Mouse (Mus musculus) thymus, adult 2 months (tissue): ENCODE measurements at regions not wholly inside any gene's neighbourhood (a gene's known extent, or its start where the extent isn't known, plus 50 kb on each side); places are given as distances from the start of the nearest gene placed in this dataset.

Source experiments
- CTCF ChIP-seq: fragments of 200-500 bp; IDR thresholded peaks from 2 replicates; pipeline ENCODE4 v1.5.1; 2012; ENCODE audit warnings: mild to moderate bottlenecking, control low read depth, low read length, moderate library complexity, borderline replicate concordance; ENCODE audit not compliant: control insufficient read depth, poor library complexity, insufficient read depth; ENCODE audit errors: extremely low read depth
- POLR2A ChIP-seq: fragments of 200-500 bp; IDR thresholded peaks from 2 replicates; pipeline ENCODE4 v1.6.1; 2012; ENCODE audit warnings: mild to moderate bottlenecking, low read length, control low read depth, moderate library complexity; ENCODE audit not compliant: control insufficient read depth, poor library complexity, insufficient read depth; ENCODE audit errors: extremely low read depth

DNA sequence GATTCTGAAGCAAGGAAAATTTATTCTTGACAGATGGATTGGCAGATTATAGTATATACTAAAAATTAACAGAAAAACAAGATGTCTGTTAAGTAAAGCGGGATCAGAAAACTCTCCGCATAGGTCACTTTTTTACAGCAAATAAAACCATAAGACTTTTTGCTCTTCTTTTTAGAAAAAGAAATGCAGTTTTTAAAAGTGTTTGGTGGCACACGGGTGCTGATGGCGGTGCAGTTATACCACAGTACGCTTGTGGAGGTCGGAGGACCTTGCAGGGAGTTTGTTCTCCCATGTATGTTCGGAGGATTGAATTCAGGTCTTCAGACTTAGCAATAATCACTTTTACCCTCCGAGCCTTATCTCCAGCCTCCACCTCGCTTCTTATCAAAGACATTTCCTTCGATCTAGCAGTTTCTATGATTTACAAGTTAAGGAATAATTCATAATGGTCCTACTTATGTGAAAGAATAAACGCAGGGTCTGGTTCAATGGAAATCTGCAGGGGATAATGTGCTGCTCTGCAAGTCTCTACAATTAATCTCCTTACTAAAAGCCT is 65.9 kb upstream of the Chd2 start:
- no peak for TF ChIP-seq CTCF
- no peak for TF ChIP-seq POLR2A
